Mouse (Mus musculus) embryonic facial prominence, embryonic 15.5 days (tissue): ENCODE measurements around the gene Slc29a2. TPM values are rescaled to one million over a fixed set of nuclear protein-coding genes. Genes with fewer than 3 reads are reported as not detected.

Experiments used
- ATAC-seq: fragments of 200-750 bp; cut with Nextera tagmentation; 2 replicates; pipeline ENCODE4 v1.8.0; 2017; ENCODE audit warnings: low read depth, moderate TSS enrichment; ENCODE audit not compliant: insufficient number of reproducible peaks, low FRiP score, low TSS enrichment
- H3K27ac ChIP-seq: fragments of 300-500 bp; sonication (generic); replicated peaks from 2 replicates; pipeline ENCODE4 v1.5.1; 2015; ENCODE audit warnings: mild to moderate bottlenecking, inconsistent platforms
- H3K27me3 ChIP-seq: fragments of 300-500 bp; sonication (generic); 2 replicates; pipeline ENCODE4 v1.6.1; 2015; ENCODE audit warnings: inconsistent platforms
- H3K36me3 ChIP-seq: fragments of 300-500 bp; sonication (generic); 2 replicates; pipeline ENCODE4 v1.6.1; 2015; ENCODE audit warnings: mild to moderate bottlenecking, inconsistent platforms
- H3K4me1 ChIP-seq: fragments of 300-500 bp; sonication (generic); 2 replicates; pipeline ENCODE4 v1.6.1; 2015; ENCODE audit warnings: inconsistent platforms
- H3K4me2 ChIP-seq: fragments of 300-500 bp; sonication (generic); replicated peaks from 2 replicates; pipeline ENCODE4 v1.6.1; 2015; ENCODE audit warnings: mild to moderate bottlenecking, inconsistent platforms
- H3K4me3 ChIP-seq: fragments of 300-500 bp; sonication (generic); replicated peaks from 2 replicates; pipeline ENCODE4 v1.5.1; 2015; ENCODE audit warnings: mild to moderate bottlenecking, inconsistent platforms
- H3K9ac ChIP-seq: fragments of 300-500 bp; sonication (generic); 2 replicates; pipeline ENCODE4 v1.6.1; 2015; ENCODE audit warnings: inconsistent platforms
- H3K9me3 ChIP-seq: fragments of 300-500 bp; sonication (generic); replicated peaks from 2 replicates; pipeline ENCODE4 v1.6.1; 2016; ENCODE audit warnings: inconsistent platforms
- WGBS: fragments of 180-500 bp; shearing (Covaris S2); methylation state at CpG from one replicate; pipeline ENCODE4 v1.1.7; 2015; 5-methylcytosine and 5-hydroxymethylcytosine counted together
- polyA plus RNA-seq: library from polyadenylated mRNA; unstranded; fragments of >200 nt; fragmentation: Nextera tagmentation; extraction: Ambion mirVana; gene quantifications from 2 replicates; pipeline ENCODE4 v1.2.1, GENCODE M21; 2015

Slc29a2 gene
- polyA plus RNA-seq, 1 experiment from 2014 or later, result 4.9 TPM

DNA sequence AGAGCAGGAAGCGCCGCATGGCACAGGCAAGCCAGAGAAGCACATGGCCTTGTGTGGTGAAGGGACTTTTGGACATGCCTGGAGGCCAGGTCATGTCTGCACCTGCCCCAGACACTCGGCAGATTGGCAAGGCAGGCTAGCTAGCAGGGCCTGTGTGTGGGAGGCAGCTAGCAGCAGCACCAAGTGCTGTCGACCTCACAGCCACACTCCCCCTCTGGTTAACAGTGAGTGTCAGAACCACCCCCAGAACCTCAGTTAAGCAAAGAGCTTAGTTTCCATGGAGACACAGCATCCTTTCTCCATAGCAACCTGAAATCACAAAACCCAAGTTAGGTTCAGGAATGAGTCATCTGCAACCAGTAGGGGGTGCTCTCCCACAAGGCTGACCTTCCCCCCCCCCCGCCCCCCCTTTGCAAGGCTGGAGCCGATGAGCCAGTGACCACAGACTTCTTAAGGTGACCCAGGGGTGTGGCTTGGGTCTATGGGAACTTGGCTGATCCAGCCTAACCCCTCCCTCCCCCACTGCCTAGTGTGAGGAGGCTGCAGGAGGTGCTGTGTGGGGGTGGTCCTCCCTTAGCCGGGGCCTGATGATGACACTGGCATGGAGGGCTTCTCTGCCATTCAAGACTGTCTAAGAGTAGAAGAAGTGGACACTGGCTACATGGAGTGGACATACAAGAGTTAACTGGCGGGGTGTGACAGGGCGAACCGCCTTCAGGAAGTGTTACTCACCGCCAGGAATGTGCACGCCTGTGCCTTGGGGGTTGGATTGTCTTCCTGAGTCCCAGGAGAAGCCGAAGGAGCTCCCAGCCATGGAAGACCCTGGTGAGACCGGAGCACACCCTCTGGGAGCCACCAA lies 26.6 kb downstream of the Slc29a2 start, which contains the start of gene Rin1:
TSS of gene Rin1 (plus strand) at position 435 of the 859 bp plus-strand sequence.
- peak within 1 kb of the TSS; percentile 40 for H3K4me2 ChIP-seq
- H3K9ac ChIP-seq, result no peak within 1 kb of the TSS
- peaks cover 39% of the 10 kb centered on the region for H3K36me3 ChIP-seq
- WGBS, result 15% methylated on average over 14 of the region's 14 CpGs
- ATAC-seq, result no peak
- H3K27me3 ChIP-seq, result peaks cover 31% of the 10 kb centered on the region
- 0 out of 2 replicates have a peak within 1 kb of the TSS, but pooled peaks have one; percentile 28 for H3K27ac ChIP-seq
- H3K4me1 ChIP-seq, result peaks cover 32% of the 10 kb centered on the region
- peak within 1 kb of the TSS; percentile 29 for H3K4me3 ChIP-seq
- no peaks in the 10 kb centered on the region for H3K9me3 ChIP-seq

DNA sequence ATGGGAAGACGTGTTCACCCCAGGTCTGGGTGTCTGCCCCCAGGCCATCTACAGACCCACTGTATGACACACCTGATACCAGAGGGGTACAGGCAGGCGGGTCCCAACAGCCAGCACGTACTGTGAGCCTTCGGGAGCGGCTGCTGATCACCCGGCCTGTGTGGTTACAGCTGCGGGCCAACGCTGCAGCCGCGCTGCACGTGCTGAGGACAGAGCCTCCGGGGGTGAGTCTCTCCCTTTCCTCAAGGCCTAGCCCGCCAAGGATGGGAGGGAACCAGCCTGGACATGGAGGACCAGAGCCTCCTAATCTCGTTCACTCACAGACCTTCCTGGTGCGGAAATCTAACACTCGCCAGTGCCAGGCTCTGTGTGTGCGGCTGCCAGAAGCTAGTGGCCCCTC lies 27.4 kb downstream of the Slc29a2 start:
- Histone ChIP-seq H3K4me2 (peak overlapping the region; percentile 40), H3K9me3 (no peaks in the 10 kb centered on the region), H3K9ac (no peak overlapping the region), H3K27ac (0 out of 2 replicates have a peak overlapping the region, but pooled peaks have one; percentile 28), H3K36me3 (peaks cover 35% of the 10 kb centered on the region), H3K27me3 (peaks cover 31% of the 10 kb centered on the region), H3K4me1 (peaks cover 33% of the 10 kb centered on the region), H3K4me3 (peak overlapping the region; percentile 29)
- WGBS, result 8% methylated on average over 17 of the region's 17 CpGs
- 0 out of 2 replicates have a peak, but pooled peaks have one; percentile 9 for ATAC-seq

- Histone ChIP-seq H3K36me3 (peaks cover 30% of the 10 kb centered on the region), H3K27me3 (peaks cover 31% of the 10 kb centered on the region), H3K9me3 (no peaks in the 10 kb centered on the region), H3K9ac (no peak overlapping the region), H3K4me3 (peak overlapping the region; percentile 29), H3K4me1 (peaks cover 38% of the 10 kb centered on the region), H3K4me2 (peak overlapping the region; percentile 40), H3K27ac (0 out of 2 replicates have a peak overlapping the region, but pooled peaks have one; percentile 28)
- no peak for ATAC-seq
- WGBS, result 44% methylated on average over 3 of the region's 3 CpGs
Measured at GRCm38 (mm10) chr19:5051515-5051914, 27.9 kb downstream of the Slc29a2 start.

DNA sequence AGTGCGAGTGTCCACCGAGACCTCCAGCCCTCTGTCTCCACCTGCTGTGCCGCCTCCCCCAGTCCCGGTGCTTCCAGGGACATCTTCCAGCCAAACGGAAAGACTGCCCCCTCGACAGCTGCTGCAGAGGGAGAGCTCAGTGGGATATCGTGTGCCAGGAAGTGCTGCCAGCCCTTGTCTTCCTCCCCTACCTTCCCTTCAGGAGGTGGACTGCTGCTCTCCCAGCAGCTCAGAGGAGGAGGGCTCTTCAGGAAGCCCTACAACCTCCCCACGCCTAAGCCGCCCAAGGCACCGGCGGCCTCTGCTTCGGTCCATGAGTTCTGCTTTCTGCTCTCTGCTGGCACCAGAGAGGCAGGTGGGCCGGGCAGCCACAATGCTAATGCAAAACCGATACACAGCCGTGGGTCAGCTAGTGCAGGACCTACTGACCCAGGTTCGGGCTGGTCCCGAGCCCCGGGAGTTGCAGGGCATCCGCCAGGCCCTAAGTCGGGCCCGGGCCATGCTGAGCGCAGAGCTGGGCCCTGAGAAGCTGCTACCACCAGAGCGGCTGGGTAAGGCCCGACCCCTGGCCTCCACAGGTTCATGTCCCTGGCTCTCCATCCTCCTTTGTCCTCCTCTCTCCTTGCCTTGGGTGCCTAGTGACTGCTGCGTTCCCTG lies 28.6 kb downstream of the Slc29a2 start:
- WGBS, result 39% methylated on average over 25 of the region's 25 CpGs
- Histone ChIP-seq H3K27ac (no peak overlapping the region), H3K4me2 (no peak overlapping the region), H3K4me1 (peaks cover 43% of the 10 kb centered on the region), H3K4me3 (no peak overlapping the region), H3K9me3 (no peaks in the 10 kb centered on the region), H3K9ac (no peak overlapping the region), H3K36me3 (peaks cover 22% of the 10 kb centered on the region), H3K27me3 (peaks cover 31% of the 10 kb centered on the region)
- ATAC-seq, result no peak

DNA sequence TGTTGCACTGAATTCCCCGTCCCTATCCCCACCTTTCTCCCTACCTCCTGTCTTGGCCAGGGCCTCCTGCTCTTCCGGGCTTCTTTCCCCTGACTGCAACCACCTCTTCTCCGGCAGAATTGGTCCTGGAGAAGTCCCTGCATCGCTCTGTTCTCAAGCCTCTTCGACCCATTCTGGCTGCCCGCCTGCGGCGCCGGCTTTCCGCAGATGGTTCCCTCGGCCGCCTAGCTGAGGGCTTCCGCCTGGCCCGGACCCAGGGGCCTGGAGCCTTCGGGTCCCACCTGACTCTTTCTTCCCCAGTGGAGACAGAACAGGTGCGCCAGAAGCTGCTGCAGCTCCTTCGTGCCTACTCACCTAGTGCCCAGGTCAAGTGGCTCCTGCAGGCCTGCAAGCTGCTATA lies 29.2 kb downstream of the Slc29a2 start:
- WGBS, result 69% methylated on average over 17 of the region's 17 CpGs
- peaks cover 31% of the 10 kb centered on the region for H3K27me3 ChIP-seq
- H3K4me2 ChIP-seq, result no peak overlapping the region
- H3K4me1 ChIP-seq, result peaks cover 43% of the 10 kb centered on the region
- H3K4me3 ChIP-seq, result no peak overlapping the region
- no peaks in the 10 kb centered on the region for H3K9me3 ChIP-seq
- no peak overlapping the region for H3K9ac ChIP-seq
- no peak overlapping the region for H3K27ac ChIP-seq
- H3K36me3 ChIP-seq, result peaks cover 17% of the 10 kb centered on the region
- no peak for ATAC-seq

- Histone ChIP-seq H3K9ac (no peak overlapping the region), H3K36me3 (peaks cover 7% of the 10 kb centered on the region; the same call in 1 of the 2 replicates), H3K9me3 (no peaks in the 10 kb centered on the region), H3K27me3 (peaks cover 31% of the 10 kb centered on the region), H3K27ac (no peak overlapping the region), H3K4me3 (no peak overlapping the region), H3K4me1 (peaks cover 49% of the 10 kb centered on the region), H3K4me2 (no peak overlapping the region)
- 22% methylated on average over 9 of the region's 9 CpGs for WGBS
- ATAC-seq, result no peak
Measured at GRCm38 (mm10) chr19:5053909-5054308, 30.2 kb downstream of the Slc29a2 start.

GRCm38 (mm10) chr19:5056251-5056650 lies 32.6 kb downstream of the Slc29a2 start:
- H3K9me3 ChIP-seq, result no peaks in the 10 kb centered on the region
- no peaks in the 10 kb centered on the region for H3K36me3 ChIP-seq
- no peak overlapping the region for H3K4me2 ChIP-seq
- peaks cover 54% of the 10 kb centered on the region for H3K4me1 ChIP-seq
- H3K27ac ChIP-seq, result no peak overlapping the region
- H3K9ac ChIP-seq, result no peak overlapping the region
- no peak overlapping the region for H3K4me3 ChIP-seq
- peaks cover 25% of the 10 kb centered on the region for H3K27me3 ChIP-seq
- ATAC-seq, result 0 out of 2 replicates have a peak, but pooled peaks have one; percentile 11
- WGBS, result 10% methylated on average over 6 of the region's 6 CpGs

- 29% methylated on average over 16 of the region's 16 CpGs for WGBS
- H3K27me3 ChIP-seq, result peaks cover 6% of the 10 kb centered on the region
- H3K4me3 ChIP-seq, result no peak overlapping the region
- H3K4me1 ChIP-seq, result peaks cover 52% of the 10 kb centered on the region
- H3K27ac ChIP-seq, result peak overlapping the region; percentile 81
- no peak overlapping the region for H3K4me2 ChIP-seq
- H3K36me3 ChIP-seq, result no peaks in the 10 kb centered on the region
- 0 out of 2 replicates have a peak overlapping the region, but pooled peaks have one; percentile 0 for H3K9ac ChIP-seq
- no peaks in the 10 kb centered on the region for H3K9me3 ChIP-seq
- ATAC-seq, result no peak
Measured at GRCm38 (mm10) chr19:5057876-5058775, 34.5 kb downstream of the Slc29a2 start.

GRCm38 (mm10) chr19:5058801-5059771 lies 35.4 kb downstream of the Slc29a2 start:
- Histone ChIP-seq H3K4me1 (peaks cover 52% of the 10 kb centered on the region), H3K9me3 (no peaks in the 10 kb centered on the region), H3K27me3 (no peaks in the 10 kb centered on the region), H3K36me3 (no peaks in the 10 kb centered on the region), H3K4me3 (no peak overlapping the region), H3K9ac (no peak overlapping the region), H3K4me2 (no peak overlapping the region; the same call in 1 of the 2 replicates), H3K27ac (peak overlapping the region; percentile 81)
- WGBS, result 23% methylated on average over 10 of the region's 10 CpGs
- ATAC-seq, result peak; percentile 16; the same call in 1 of the 2 replicates
